Mouse (Mus musculus) ovary, postnatal 10 days (tissue): ENCODE results near the gene Trat1.

Experiments
- DNase-seq: peaks from one replicate; pipeline ENCODE4 v3.0.0; 2022; ENCODE audit warnings: low spot score

The Trat1 gene

GRCm38 (mm10) chr16:48771971-48772445 is at the start of gene Trat1:
TSS of gene Trat1 (minus strand) at chr16:48772021.
- DNase-seq = no peak

- DNase-seq = no peak
Measured at GRCm38 (mm10) chr16:48818524-48818923, 46.7 kb upstream of the Trat1 start.

- no peak for DNase-seq
Measured at GRCm38 (mm10) chr16:48816695-48817094, 44.9 kb upstream of the Trat1 start, which contains the start of gene Retnlb. TSS of gene Retnlb (plus strand) at chr16:48816856.

DNA sequence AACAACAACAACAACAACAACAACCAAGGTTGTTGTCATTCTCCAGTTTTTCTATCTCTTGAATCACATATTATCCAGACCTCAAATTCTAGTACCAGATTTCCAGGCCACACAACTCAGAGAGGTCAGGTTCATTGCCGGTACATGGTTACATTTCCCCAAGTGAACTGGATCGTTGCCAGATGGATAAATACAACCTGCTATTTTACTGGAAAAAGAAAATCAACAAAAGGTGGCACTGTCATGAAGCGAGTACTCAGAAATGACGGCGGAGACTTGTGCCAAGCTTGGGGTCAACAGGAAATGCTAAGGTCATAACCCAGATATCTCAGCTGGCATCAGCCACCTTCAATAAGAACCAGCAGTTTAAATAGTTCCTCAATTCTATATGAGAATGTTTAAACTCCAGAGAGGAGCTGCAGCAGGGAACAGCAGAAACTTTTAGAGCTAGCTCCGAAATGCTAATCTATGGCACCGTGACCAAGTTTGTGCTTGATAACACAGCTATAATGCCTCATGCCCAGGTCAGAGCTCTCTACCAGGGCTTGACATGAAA is 40.1 kb upstream of the Trat1 start:
- DNase-seq = no peak

- no peak for DNase-seq
Measured at GRCm38 (mm10) chr16:48809374-48809773, 37.6 kb upstream of the Trat1 start.

DNA sequence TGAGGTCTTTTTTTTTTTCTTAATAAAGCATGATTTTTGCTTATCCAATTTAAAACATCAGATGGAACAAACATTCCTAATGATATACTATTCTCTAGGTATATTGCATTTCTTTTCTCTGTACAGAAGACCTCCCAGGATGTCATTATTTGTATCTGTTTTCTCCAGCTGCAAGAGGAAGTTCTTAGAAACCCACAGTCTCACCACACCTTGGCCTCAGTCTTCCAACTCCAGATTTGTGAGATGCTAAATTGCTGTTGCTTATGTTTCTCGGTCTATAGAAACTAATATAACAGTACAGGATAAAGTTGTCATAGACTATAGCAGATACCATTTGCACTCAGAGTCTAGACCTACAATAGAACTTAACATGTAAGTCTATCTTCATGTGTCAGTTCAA is 34.7 kb upstream of the Trat1 start:
- no peak for DNase-seq

DNA sequence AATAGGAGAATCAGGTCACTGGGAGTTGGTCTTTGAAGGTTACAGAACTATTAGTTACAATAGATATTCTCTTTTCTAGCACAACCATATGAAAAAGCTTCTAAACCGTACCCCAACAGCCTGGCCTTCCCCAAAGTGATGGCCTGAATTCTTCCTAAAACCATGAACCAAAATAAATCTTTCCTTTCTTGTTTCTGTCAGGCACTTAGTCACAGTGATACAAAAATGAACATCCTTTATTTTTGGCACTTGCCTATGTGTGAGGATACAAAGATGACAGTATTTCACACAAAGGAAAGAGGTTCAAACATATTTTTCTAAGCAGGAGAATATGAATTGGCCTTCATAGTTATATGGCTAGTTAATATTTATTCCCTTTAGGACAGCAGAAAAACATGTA is 33.6 kb upstream of the Trat1 start:
- DNase-seq = no peak

GRCm38 (mm10) chr16:48800906-48801305 is 29.1 kb upstream of the Trat1 start:
- no peak for DNase-seq

- DNase-seq = no peak
Measured at GRCm38 (mm10) chr16:48799470-48799869, 27.6 kb upstream of the Trat1 start.

GRCm38 (mm10) chr16:48798285-48798684 is 26.5 kb upstream of the Trat1 start:
- no peak for DNase-seq

- DNase-seq = no peak
Measured at GRCm38 (mm10) chr16:48788704-48789185, 16.9 kb upstream of the Trat1 start.

- no peak for DNase-seq
Measured at GRCm38 (mm10) chr16:48786258-48786657, 14.4 kb upstream of the Trat1 start.

DNA sequence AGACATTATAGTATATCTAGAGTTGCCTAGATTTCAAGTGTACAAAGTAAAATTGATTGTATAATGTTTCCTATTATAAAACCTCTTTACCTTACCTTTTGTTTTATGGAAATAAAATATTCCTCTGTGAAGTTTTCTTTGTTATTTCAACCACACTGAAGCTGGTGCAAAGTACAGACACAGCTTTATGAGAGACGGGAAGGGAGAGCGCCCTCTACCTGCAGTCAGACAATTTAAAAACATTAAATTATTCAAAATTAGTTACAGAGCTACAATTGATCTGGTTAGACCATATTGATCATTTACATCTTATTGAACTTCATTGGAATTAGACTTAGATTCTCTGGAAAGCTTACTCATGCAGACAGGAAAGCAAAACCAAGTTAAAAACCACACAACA is 5.4 kb upstream of the Trat1 start:
- DNase-seq = no peak

DNA sequence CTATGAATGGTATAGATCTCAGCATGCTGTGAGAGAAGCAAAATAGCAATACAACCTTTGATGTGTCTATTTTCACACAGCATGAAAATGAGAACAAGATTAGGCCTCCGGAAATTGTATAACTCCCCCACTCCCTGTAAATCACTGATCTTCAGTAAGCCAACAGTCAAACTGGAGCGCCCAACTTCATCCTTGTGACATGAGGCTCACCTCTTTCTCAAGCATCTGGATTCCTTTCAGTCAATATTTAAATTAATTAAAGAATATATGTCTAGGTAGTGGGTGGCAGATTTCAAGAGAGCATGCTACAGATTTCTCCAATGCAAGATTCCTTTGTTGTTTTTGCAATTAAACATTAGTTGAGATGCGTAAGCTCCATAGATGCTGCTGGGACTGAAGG is 2.6 kb downstream of the Trat1 start:
- no peak for DNase-seq

- DNase-seq = no peak
Measured at GRCm38 (mm10) chr16:48760643-48761481, 11.0 kb downstream of the Trat1 start.

GRCm38 (mm10) chr16:48750145-48750827 is 21.5 kb downstream of the Trat1 start:
- no peak for DNase-seq

GRCm38 (mm10) chr16:48745418-48745817 is 26.4 kb downstream of the Trat1 start:
- DNase-seq = no peak

DNA sequence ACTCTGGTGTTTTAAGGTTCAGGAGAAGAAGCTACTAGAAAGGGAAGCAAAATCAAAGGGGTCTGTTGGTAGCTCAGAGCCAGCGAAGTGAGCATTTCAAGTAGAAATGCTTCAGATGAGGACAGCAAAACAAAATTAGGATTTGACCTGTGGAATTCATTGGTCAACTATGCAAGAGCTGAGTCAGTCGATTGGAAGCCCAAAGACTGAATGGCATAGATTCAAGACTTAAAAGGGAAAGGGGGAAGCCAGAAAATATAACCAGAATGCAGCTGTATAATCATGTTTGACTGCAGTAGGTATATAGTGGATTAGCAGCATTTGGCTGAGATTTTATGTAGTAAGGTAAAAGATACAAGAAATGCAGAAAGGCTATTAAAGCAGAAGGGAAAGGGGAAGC is 26.8 kb downstream of the Trat1 start:
- DNase-seq = no peak

- DNase-seq = no peak
Measured at GRCm38 (mm10) chr16:48741549-48741948, 30.3 kb downstream of the Trat1 start.

DNA sequence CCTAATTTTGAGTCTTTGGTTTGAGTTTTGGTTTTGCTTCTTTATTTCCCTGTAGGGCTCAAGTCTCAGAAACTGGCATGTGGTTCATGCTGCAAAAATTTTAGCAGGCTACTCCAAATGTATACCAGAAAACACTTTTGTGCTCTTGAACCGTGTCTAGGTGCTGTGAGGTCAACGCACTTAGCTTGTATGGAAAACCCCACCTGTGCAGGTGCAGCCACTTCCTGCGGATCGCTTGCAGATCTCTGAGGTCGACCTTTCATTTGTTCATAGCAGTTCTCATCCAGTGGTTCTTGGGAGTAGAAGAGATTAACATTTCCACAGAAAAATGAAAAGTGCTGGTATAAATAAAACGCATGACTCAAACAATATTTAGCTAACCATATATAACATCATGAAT is 31.8 kb downstream of the Trat1 start:
- no peak for DNase-seq

DNA sequence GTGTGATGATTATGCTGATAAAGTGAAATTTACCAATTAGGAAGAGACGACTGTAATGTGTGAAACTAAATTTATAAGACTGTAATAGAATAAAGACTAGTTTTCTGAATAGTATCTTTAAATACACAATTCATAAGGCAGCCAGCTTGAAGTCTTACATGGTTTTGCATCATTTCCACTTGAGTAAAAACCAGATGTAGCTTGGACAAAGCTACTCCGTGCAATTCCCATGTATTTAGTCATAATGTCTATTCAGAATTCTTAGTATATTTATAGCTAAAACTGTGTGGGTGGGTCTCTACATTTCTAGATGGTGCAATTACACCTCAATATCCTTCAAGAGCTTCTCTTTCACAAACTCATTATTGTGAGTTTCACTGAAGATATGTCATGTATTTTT is 33.4 kb downstream of the Trat1 start:
- DNase-seq = no peak

DNA sequence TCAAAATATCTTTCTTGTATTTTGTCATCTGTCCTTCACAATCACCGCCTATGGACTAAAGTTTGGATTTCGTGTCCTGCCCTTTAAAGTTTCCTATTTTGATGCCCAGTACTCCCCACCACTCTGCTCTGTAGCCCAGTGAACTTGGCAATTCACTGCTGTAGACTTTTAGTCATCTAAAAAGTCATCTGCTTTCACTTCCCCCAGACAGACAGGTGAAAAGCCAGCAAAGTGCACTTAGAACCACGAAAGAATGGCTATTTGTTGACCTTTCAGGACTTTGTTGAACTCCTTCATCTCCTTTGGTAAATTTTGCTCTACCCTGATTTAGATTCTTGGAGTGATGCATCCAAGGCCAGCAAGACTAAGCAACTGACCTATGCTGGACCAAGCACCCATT is 34.9 kb downstream of the Trat1 start:
- DNase-seq = no peak

- DNase-seq = no peak
Measured at GRCm38 (mm10) chr16:48720259-48720658, 51.6 kb downstream of the Trat1 start.
